Mouse (Mus musculus) C2C12 (cell line): ENCODE measurements at regions not wholly inside any gene's neighbourhood (a gene's known extent, or its start where the extent isn't known, plus 50 kb on each side); places are given as distances from the start of the nearest gene placed in this dataset.

Experiments used
- CTCF ChIP-seq: IDR thresholded peaks from one replicate; pipeline ENCODE4 v1.5.1; 2011; ENCODE audit not compliant: control insufficient read depth, insufficient read depth, insufficient read length
- MAX ChIP-seq: IDR thresholded peaks from one replicate; pipeline ENCODE4 v1.6.1; 2011; ENCODE audit warnings: mild to moderate bottlenecking, control low read depth
- MYOD1 ChIP-seq: IDR thresholded peaks from one replicate; pipeline ENCODE4 v1.6.1; 2011; ENCODE audit warnings: low read depth; ENCODE audit not compliant: control insufficient read depth, insufficient read length
- USF1 ChIP-seq: IDR thresholded peaks from one replicate; pipeline ENCODE4 v1.6.1; 2011; ENCODE audit warnings: low read depth, mild to moderate bottlenecking, control low read depth, moderate library complexity

GRCm38 (mm10) chr2:116820831-116821745 is 57.4 kb upstream of the Tmco5 start:
- TF ChIP-seq CTCF: no peak
- TF ChIP-seq USF1: no peak
- no peak for TF ChIP-seq MYOD1
- TF ChIP-seq MAX: no peak
